Mouse (Mus musculus) midbrain, postnatal 0 days (tissue): ENCODE results near the gene Sowaha. TPM values are rescaled to one million over a fixed set of nuclear protein-coding genes. Genes with fewer than 3 reads are reported as not detected.
"Not testable (repeated sequence)": the region's sequence is repeated elsewhere in the genome, so short reads cannot be mapped to it uniquely, and the experiment has no call there.

Experiments
- ATAC-seq: fragments of 200-750 bp; cut with Nextera tagmentation; 2 replicates; pipeline ENCODE4 v1.8.0; 2017; ENCODE audit warnings: moderate number of reproducible peaks, mild to moderate bottlenecking, moderate TSS enrichment, moderate library complexity; ENCODE audit not compliant: low FRiP score
- DNase-seq: peaks from one replicate; pipeline ENCODE4 v3.0.0-alpha.2; 2015; ENCODE audit warnings: low spot score
- H3K27ac ChIP-seq: fragments of 300-500 bp; sonication (generic); 2 replicates; pipeline ENCODE4 v1.5.1; 2014; ENCODE audit warnings: low read depth, mild to moderate bottlenecking, low read length, mixed read lengths
- H3K27me3 ChIP-seq: fragments of 300-500 bp; sonication (generic); 2 replicates; pipeline ENCODE4 v1.6.1; 2014; ENCODE audit warnings: low read length, control low read depth, mixed read lengths; ENCODE audit not compliant: insufficient read depth
- H3K36me3 ChIP-seq: fragments of 300-500 bp; sonication (generic); 2 replicates; pipeline ENCODE4 v1.6.1; 2014; ENCODE audit warnings: low read length, control low read depth, mixed read lengths; ENCODE audit not compliant: insufficient read depth
- H3K4me1 ChIP-seq: fragments of 300-500 bp; sonication (generic); 2 replicates; pipeline ENCODE4 v1.6.1; 2014; ENCODE audit warnings: mild to moderate bottlenecking, control low read depth, antibody characterized with exemption, low read length, mixed read lengths; ENCODE audit not compliant: insufficient read depth
- H3K4me2 ChIP-seq: fragments of 300-500 bp; sonication (generic); 2 replicates; pipeline ENCODE4 v1.6.1; 2014; ENCODE audit warnings: low read depth, mild to moderate bottlenecking, low read length, mixed read lengths; ENCODE audit not compliant: poor library complexity, severe bottlenecking
- H3K4me3 ChIP-seq: fragments of 300-500 bp; sonication (generic); 2 replicates; pipeline ENCODE4 v1.5.1; 2014; ENCODE audit warnings: low read depth, mild to moderate bottlenecking, low read length, moderate library complexity
- H3K9ac ChIP-seq: fragments of 300-500 bp; sonication (generic); replicated peaks from 2 replicates; pipeline ENCODE4 v1.6.1; 2014; ENCODE audit warnings: mild to moderate bottlenecking, low read length, moderate library complexity, mixed read lengths; ENCODE audit not compliant: poor library complexity, severe bottlenecking
- H3K9me3 ChIP-seq: fragments of 300-500 bp; sonication (generic); 2 replicates; pipeline ENCODE4 v1.6.1; 2016; ENCODE audit warnings: low read length, control low read depth
- CTCF ChIP-seq: IDR thresholded peaks from 2 replicates; pipeline ENCODE4 v1.5.1; 2016; ENCODE audit warnings: antibody characterized with exemption, mild to moderate bottlenecking
- WGBS: fragments of 180-500 bp; shearing (Covaris S2); extraction: QIAGEN DNeasy Blood & Tissue Kit; methylation state at CpG from one replicate; pipeline ENCODE4 v1.1.7; 2014; 5-methylcytosine and 5-hydroxymethylcytosine counted together
- polyA plus RNA-seq: library from polyadenylated mRNA; unstranded; fragments of >200 nt; fragmentation: Nextera tagmentation; extraction: Ambion mirVana; gene quantifications from 2 replicates; pipeline ENCODE4 v1.2.1, GENCODE M21; 2015
- total RNA-seq: library from RNA; depleted of rRNA; stranded (reverse); fragments of >200 nt; gene quantifications from 2 replicates; pipeline ENCODE4 v1.2.3, GENCODE M21; 2014; rRNA removed

The Sowaha gene
- total and polyA plus RNA-seq, 2 experiments from 2014 or later: 4.0 to 7.3 TPM

DNA sequence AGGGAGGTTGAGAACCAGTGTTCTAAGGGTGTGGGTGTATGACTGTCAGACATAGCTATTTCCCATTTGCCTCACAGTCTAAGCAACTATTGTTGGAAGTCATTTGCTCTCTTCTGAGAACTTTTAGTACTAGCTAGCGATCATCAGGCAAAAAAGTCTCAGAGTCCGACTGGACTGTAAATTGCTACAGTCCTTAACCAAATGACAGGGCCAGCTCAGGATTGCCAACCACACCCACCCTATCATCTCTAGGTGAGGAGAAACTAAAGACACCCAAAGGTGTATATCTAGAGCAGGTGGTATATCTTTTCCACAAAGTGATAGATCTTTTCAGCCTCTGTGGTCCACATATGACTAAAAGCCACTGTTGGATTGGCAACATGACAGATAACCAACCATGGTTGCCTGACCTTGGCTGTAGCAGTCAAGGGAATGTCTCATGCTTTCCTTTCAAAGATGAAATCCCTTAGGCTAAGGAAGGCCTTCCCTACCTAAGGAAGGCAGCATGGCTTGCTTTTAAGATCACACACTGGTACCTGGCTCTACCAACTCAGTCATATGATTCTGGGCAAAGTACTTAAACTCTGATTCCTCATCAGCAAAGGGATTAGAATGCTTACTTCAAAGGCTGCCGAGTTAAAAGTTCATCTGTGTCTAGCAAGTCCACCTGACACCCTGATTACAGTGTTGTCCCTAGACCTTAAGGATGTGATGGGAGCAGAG, 51.9 kb downstream of the Sowaha start:
- DNase-seq: no peak
- peaks cover 9% of the 10 kb centered on the region for H3K36me3 ChIP-seq
- WGBS: 97% methylated on average over 3 of the region's 3 CpGs
- H3K4me1 ChIP-seq: peaks cover 9% of the 10 kb centered on the region; the same call in 1 of the 2 replicates
- no peak overlapping the region for H3K4me2 ChIP-seq
- TF ChIP-seq CTCF: no peak
- H3K9ac ChIP-seq: no peak overlapping the region
- H3K27me3 ChIP-seq: no peaks in the 10 kb centered on the region
- H3K9me3 ChIP-seq: no peaks in the 10 kb centered on the region
- no peak for ATAC-seq
- no peak overlapping the region for H3K27ac ChIP-seq
- no peak overlapping the region for H3K4me3 ChIP-seq

DNA sequence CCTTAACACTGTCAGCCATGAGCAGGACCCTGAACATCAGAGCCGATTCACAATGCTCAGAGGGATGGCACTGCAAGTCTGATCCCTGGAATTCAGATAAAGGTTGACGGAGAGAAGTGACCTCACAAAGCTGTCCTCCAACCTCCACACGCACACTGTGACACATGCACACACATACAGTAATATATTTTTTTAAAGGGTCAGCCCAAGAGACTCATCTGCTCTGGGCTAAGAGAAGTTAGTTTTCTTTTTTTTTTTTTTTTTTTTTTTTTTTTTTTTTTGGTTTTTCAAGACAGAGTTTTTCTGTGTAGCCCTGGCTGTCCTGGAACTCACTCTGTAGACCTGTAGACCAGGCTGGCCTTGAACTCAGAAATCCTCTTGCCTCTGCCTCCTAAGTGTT, 53.2 kb downstream of the Sowaha start:
- DNase-seq, ATAC-seq, H3K9me3 ChIP-seq, H3K27me3 ChIP-seq, H3K36me3 ChIP-seq, H3K27ac ChIP-seq, H3K9ac ChIP-seq, H3K4me1 ChIP-seq, H3K4me3 ChIP-seq, H3K4me2 ChIP-seq: not testable (repeated sequence)
- WGBS: 90% methylated on average over 3 of the region's 3 CpGs

Other genes with a start within 250 kb of the Sowaha start
- gene Hspa4, start 179.8 kb downstream of the Sowaha start, total RNA-seq: 93.7 and 112 TPM in 2 replicates
- 42.8 and 43.3 TPM in 2 replicates for gene Hspa4, start 179.8 kb downstream of the Sowaha start, polyA plus RNA-seq
- 0.11 and 0.76 TPM in 2 replicates for gene Zcchc10, start 155.6 kb downstream of the Sowaha start, total RNA-seq
- 16.3 and 17.4 TPM in 2 replicates for gene Zcchc10, start 155.6 kb downstream of the Sowaha start, polyA plus RNA-seq
- 103 and 126 TPM in 2 replicates for gene Aff4, start 129.4 kb downstream of the Sowaha start, total RNA-seq
- 64.6 and 90.2 TPM in 2 replicates for gene Aff4, start 129.4 kb downstream of the Sowaha start, polyA plus RNA-seq
- not detected in 2 replicates for gene Leap2, start 57.1 kb downstream of the Sowaha start, total RNA-seq
- not detected in 2 replicates for gene Leap2, start 57.1 kb downstream of the Sowaha start, polyA plus RNA-seq
- 19.6 and 23.8 TPM in 2 replicates for gene Uqcrq, start 49.4 kb downstream of the Sowaha start, total RNA-seq
- 860 and 944 TPM in 2 replicates for gene Uqcrq, start 49.4 kb downstream of the Sowaha start, polyA plus RNA-seq
- 0.05 and 5.5 TPM in 2 replicates for gene Gdf9, start 49.3 kb downstream of the Sowaha start, total RNA-seq
- gene Gdf9, start 49.3 kb downstream of the Sowaha start, polyA plus RNA-seq: 1.1 and 2.3 TPM in 2 replicates
- not detected in 2 replicates for gene Gm10447, start 23.2 kb downstream of the Sowaha start, total RNA-seq
- gene Gm10447, start 23.2 kb downstream of the Sowaha start, polyA plus RNA-seq: 0.11 TPM in 2 replicates
- 5.4 and 10.9 TPM in 2 replicates for gene Shroom1, start 23.1 kb downstream of the Sowaha start, total RNA-seq
- 3.4 and 4.1 TPM in 2 replicates for gene Shroom1, start 23.1 kb downstream of the Sowaha start, polyA plus RNA-seq
- not detected in 2 replicates for gene Gm9837, start 9.8 kb downstream of the Sowaha start, total RNA-seq
- not detected in 2 replicates for gene Gm9837, start 9.8 kb downstream of the Sowaha start, polyA plus RNA-seq
- gene Gm9945, start 108 bp downstream of the Sowaha start, total RNA-seq: not detected in 2 replicates
- 0.33 and 0.43 TPM in 2 replicates for gene Gm9945, start 108 bp downstream of the Sowaha start, polyA plus RNA-seq
- gene Sept8, start 39.0 kb upstream of the Sowaha start, total RNA-seq: 44.8 and 54.6 TPM in 2 replicates
- gene Sept8, start 39.0 kb upstream of the Sowaha start, polyA plus RNA-seq: 18.7 and 19.7 TPM in 2 replicates
- gene Kif3a, start 87.1 kb upstream of the Sowaha start, total RNA-seq: 114 and 117 TPM in 2 replicates
- 335 and 386 TPM in 2 replicates for gene Kif3a, start 87.1 kb upstream of the Sowaha start, polyA plus RNA-seq
- not detected in 2 replicates for gene Il4, start 138.4 kb upstream of the Sowaha start, total RNA-seq
- gene Il4, start 138.4 kb upstream of the Sowaha start, polyA plus RNA-seq: 3.9 and 4.9 TPM in 2 replicates
- not detected in 2 replicates for gene Il13, start 154.4 kb upstream of the Sowaha start, total RNA-seq
- not detected in 2 replicates for gene Il13, start 154.4 kb upstream of the Sowaha start, polyA plus RNA-seq
- 5.2 and 5.8 TPM in 2 replicates for gene Rad50, start 227.0 kb upstream of the Sowaha start, total RNA-seq
- 8.9 and 10.0 TPM in 2 replicates for gene Rad50, start 227.0 kb upstream of the Sowaha start, polyA plus RNA-seq
- gene Il5, start 240.5 kb upstream of the Sowaha start, total RNA-seq: not detected in 2 replicates
- gene Il5, start 240.5 kb upstream of the Sowaha start, polyA plus RNA-seq: 0.15 and 0.30 TPM in 2 replicates